Mouse (Mus musculus) erythroblast, embryonic 14.5 days (primary cell): Measurements from ENCODE around the gene Dgkz.

Experiments used
- GATA1 ChIP-seq: IDR thresholded peaks from 2 replicates; pipeline ENCODE4 v1.6.1; 2012; ENCODE audit warnings: low read length, inconsistent platforms, mixed read lengths
- TAL1 ChIP-seq: IDR thresholded peaks from 3 replicates; pipeline ENCODE4 v1.6.1; 2012; ENCODE audit warnings: low read length, inconsistent platforms, mixed read lengths

DNA sequence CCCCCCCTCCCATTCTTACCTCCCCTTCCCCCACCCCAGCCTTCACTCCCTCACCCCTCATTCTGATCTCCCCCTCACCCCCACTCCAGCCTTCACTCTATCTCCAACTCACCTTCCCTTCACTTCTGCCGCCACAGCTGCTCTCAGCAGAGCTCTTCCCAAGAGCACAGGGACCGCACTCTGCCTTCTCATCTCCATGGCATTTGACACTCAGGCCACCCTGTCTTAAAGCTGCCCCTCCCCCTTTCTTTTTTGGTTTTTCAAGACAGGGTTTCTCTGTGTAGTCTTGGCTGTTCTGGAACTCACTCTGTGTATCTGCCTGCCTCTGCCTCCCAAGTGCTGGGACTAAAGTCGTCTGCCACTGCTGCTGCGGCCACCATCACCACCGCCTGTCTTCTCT, 5.2 kb upstream of the Dgkz start:
- TF ChIP-seq GATA1 (no peak), TAL1 (no peak)
